Mouse (Mus musculus) right cerebral cortex, postnatal 14 days (tissue): ENCODE measurements around the gene Hoxc6.
A peak's percentile ranks its signal among the peaks of the same experiment; 100 is the strongest.

Source experiments
- DNase-seq: peaks from one replicate; pipeline ENCODE4 v3.0.0; 2022

Hoxc6 gene

GRCm38 (mm10) chr15:102992206-102992605 lies 5.9 kb upstream of the Hoxc6 start:
- no peak for DNase-seq

DNA sequence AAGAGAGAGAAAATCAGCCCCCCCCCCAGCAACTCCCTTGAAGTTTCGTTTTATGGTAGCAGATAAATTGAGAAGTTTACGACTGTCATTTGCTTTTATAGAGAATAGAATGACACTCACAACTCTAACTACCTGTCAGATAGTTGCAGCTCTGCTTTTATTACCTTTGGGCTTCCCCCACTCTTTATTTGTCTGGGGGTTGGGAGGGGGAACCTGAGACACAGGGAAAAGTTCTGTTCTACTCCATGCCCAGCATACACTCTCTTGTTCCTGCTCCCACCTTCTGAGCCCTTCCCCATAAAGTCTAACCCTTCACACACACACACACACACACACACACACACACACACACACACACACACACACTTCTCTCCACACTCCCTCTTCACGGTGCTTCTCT lies 5.2 kb upstream of the Hoxc6 start:
- DNase-seq = no peak

DNA sequence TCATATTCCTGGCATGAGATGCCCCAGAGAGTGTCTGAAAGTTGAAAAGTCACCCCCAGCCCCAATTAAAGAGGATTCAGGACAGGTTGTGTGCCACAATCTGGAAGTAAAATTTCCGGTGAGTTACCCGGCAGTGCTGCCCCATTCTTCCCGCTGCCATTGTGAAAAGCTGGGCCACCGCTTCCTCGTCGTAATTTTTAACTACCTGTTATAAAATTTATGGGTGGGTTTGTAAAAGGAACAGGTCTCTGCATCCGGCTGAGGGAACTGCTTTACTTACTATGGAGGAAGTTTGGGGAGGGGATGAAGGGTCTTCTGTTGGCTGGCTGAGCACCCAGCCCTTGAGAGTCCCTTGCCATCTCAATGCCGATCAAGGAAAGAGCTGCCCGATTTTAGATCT lies 1.5 kb upstream of the Hoxc6 start:
- DNase-seq = no peak

DNA sequence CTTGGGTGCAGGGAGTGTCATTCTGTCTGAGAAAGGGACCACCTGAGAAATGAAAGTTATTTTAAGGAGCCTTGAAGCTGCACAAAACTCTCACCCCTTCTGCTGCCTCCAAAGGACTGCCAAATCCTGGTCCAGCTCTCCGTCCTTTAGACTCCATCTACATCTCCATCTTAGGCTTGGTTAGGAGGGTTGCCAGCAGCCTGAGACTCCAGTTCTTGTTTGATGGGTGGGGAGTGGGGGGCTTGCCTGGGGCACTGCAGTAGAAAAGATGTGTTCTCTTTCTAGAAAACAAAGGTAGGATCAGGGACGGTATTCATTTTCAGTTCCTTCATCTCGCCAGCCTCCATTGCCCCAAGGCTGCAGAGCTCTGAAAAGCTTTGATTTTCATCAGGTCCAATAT lies 626 bp upstream of the Hoxc6 start:
- DNase-seq = no peak

- DNase-seq = no peak
Measured at GRCm38 (mm10) chr15:102998608-102999182, 638 bp downstream of the Hoxc6 start.

GRCm38 (mm10) chr15:102999183-102999831 lies 1.2 kb downstream of the Hoxc6 start:
- DNase-seq = peak; percentile 30

GRCm38 (mm10) chr15:102999955-103000354 lies 1.9 kb downstream of the Hoxc6 start:
- no peak for DNase-seq

DNA sequence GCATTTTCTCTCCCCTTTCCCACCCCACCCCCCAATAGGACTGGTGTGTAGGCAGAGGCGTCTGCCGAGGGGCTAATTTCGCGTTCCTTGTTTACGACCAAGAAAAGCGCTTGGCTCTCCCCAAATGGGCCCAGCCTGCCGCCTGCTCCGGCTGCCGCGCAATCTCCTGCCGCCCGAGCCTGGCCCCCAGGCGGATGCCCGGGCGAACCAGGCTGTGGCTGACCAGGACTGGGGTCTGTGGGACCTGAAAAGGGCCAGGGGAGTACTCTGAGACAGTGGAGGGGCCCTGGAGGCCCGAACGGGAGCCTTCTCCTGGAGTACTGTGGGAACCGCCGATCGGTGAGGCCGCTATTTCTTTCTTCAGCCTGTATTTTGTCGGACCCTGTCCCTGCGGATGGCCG lies 2.4 kb downstream of the Hoxc6 start:
- DNase-seq = no peak

GRCm38 (mm10) chr15:103001370-103001769 lies 3.3 kb downstream of the Hoxc6 start:
- no peak for DNase-seq

GRCm38 (mm10) chr15:103002156-103002555 lies 4.1 kb downstream of the Hoxc6 start:
- no peak for DNase-seq

GRCm38 (mm10) chr15:103002821-103003448 lies 4.9 kb downstream of the Hoxc6 start:
- no peak for DNase-seq

DNA sequence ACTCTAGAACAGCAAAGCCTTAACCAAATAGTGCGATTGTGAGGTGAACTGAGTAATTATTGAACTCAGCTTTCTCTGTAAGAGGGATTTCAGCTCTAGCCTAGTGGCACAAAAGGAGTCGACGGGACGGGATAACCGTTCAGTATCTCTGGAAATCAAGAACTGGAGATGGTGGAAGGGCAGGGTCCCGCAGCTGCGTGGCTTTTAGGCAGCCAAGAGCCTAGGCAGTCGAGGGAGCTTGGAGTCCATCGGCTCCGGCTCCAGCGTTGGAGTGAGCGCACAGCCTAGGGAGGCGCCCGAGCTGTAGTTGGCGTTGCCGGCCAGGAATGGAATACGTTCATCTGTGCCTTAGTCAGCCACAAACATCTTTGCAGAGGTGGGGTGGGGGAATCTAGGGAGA lies 7.3 kb downstream of the Hoxc6 start:
- no peak for DNase-seq

DNA sequence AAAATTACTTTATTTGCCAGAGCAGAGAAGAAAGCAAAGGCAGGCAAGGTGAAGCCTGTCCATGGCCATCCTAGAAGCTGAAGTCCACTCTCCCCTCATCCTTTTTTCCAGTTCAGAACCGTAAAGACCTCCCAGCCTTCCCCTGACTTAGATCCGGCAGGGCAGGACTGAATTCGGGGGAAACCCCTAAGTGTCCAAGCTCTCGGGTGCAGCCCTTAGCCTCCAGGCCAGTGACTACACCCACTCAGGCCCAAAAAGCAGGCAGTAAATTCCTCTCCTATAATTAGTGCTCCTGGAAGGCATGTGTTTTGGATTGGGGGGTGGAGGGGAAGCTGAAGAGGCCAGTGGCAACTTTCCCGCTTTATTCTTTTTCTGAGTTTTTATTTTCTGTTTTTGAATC lies 7.7 kb downstream of the Hoxc6 start:
- no peak for DNase-seq

- no peak for DNase-seq
Measured at GRCm38 (mm10) chr15:103006326-103006725, 8.3 kb downstream of the Hoxc6 start.

GRCm38 (mm10) chr15:103009265-103010111 lies 11.4 kb downstream of the Hoxc6 start:
- no peak for DNase-seq

- DNase-seq = no peak
Measured at GRCm38 (mm10) chr15:103010112-103010846, 12.2 kb downstream of the Hoxc6 start.

DNA sequence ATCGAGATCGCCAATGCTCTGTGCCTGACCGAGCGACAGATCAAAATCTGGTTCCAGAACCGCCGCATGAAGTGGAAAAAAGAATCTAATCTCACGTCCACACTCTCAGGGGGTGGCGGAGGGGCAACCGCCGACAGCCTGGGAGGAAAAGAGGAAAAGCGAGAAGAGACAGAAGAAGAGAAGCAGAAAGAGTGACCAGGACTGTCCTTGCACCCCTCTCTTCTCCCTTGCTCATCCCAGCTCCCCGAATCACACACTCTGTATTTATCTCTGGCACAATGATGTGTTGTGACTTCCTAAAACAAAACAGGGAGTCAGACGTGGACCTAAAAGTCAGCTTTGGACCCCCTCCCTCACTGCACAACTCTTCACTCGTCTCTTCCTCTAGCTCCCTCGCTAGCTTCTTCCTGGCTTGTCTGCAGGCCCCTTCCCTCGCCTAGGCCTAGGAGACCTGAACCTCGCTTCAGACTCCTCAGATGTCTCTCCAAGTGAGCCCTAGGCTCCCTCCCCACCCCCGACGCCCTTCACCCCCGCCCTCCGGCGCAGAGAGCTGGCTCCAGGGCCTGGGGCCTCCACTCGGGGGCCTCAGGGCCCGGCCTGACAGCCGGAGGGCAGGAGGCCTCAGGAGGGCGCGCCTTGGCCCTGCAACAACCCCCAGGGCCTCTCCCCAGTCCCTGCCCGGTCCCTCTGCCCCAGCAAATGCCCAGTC lies 12.9 kb downstream of the Hoxc6 start:
- DNase-seq = no peak

DNA sequence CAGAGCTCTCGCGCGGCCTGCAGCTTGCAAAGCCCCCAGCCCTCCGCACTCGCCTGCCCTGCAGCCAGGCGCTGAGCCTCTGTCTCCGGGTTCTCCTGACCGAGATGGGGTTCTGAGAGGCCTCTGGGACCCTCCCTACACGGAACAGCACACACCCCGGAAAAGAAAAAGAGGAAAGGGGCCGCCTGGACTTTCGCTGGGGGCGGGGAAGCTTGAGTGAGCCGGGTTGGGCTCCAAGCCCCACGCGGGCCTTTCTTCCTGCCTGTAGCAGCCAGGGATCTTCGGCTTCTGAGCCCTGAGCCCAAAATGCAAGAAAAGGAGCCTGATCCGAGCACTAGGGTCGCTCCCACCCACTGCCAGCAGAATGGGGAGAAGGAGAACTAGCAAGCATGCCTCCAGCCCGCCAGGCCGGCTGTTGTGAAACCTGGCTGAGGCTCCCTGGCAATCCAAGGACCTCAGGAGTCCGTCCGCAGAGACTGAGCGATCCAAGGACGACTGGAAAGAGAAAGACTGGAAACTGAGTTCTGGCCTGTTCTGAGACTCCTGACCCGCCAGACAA lies 13.9 kb downstream of the Hoxc6 start:
- no peak for DNase-seq

GRCm38 (mm10) chr15:103013238-103013984 lies 15.4 kb downstream of the Hoxc6 start:
- peak; percentile 34 for DNase-seq

- DNase-seq = no peak
Measured at GRCm38 (mm10) chr15:103014166-103015008, 16.3 kb downstream of the Hoxc6 start.
